In the genomic region with DNA sequence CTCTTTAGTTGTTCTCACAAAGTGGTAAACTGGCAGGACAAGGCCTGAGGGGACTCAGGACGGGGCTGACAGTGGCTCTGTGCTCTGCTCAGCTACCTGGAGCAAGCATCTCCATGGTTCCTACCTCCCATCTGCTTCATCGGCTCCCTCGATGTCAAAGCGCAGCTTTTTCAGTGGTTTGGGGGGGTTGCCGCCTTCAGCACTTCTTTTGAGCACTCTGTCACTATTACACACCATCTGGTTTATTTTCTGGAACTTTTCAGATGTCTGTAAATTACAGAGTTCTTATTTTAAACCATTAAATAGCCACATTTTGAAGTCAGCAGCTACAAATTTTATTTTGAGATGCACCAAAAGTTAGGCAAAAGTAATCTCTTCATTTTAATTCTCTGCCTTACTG, we compare ENCODE assay signal across 24 mouse cellular contexts. TPM values are rescaled to one million over a fixed set of nuclear protein-coding genes. Genes with fewer than 3 reads are reported as not detected.
DNase-seq lines count a peak whose midpoint lies in the region; ATAC-seq and TF ChIP-seq lines count a peak whose summit lies in the region.
"Had no signal": no experiment of that assay in that cellular context is flagged by ENCODE, and none has a peak within 500 bp of the region (broad histone marks: within the 10 kb centered on the region; RNA-seq: fewer than 3 reads in every experiment).

No protein-coding gene starts in this region.

- 59% methylated on average over 5 of the region's 5 CpGs for WGBS in forebrain, embryonic 15.5 days
- WGBS in forebrain, embryonic 11.5 days: 61% methylated on average over 5 of the region's 5 CpGs
- 29% methylated on average over 5 of the region's 5 CpGs for WGBS in limb, embryonic 10.5 days

- DNase-seq in forebrain, embryonic 11.5 days (ENCODE audit: low spot score): no peak
- DNase-seq in layer of hippocampus, adult 9-11 months: peak; percentile 47
- DNase-seq in layer of hippocampus, adult 11-12 months (ENCODE audit: low spot score): no peak
- peak; percentile 40 for DNase-seq in brain, embryonic 14.5 days (ENCODE audit: low read depth)
- DNase-seq in limb, embryonic 10.5 days (ENCODE audit: low spot score): no peak
- DNase-seq: adrenal gland, postnatal 25 days; cerebellum, adult 11 months; cerebellum, postnatal 14 days; kidney, adult 8-10 months; kidney, postnatal 10 days; liver, embryonic 13.5 days; lung, embryonic 14.5 days; lung, postnatal 36 days; right cerebral cortex, postnatal 14 days; spleen, adult 18-20 months; thymus, postnatal 14 days had no signal

- TF ChIP-seq POLR2A in brain, embryonic 14.5 days (IDR thresholded peaks at IDR 0.05; ENCODE audit: borderline replicate concordance, extremely low read depth, insufficient read depth, insufficient read length, poor library complexity, severe bottlenecking): no peak

- no peak for ATAC-seq in forebrain, embryonic 15.5 days (replicated peaks)
- no peak for ATAC-seq in forebrain, embryonic 11.5 days (replicated peaks; ENCODE audit: low FRiP score)
- no peak for ATAC-seq in inflammation-experienced regulatory T-cells, adult 6 months
- ATAC-seq: intestine, embryonic 15.5 days; midbrain, embryonic 13.5 days had no signal

- H3K4me1 ChIP-seq in forebrain, embryonic 15.5 days: peaks cover 8% of the 10 kb centered on the region
- H3K4me1 ChIP-seq in forebrain, embryonic 11.5 days (replicated peaks; ENCODE audit: control insufficient read depth, insufficient read depth, low read length): no peaks in the 10 kb centered on the region
- peaks cover 12% of the 10 kb centered on the region for H3K4me1 ChIP-seq in limb, embryonic 10.5 days
- H3K4me1 ChIP-seq: hindbrain, embryonic 15.5 days; intestine, embryonic 15.5 days; midbrain, embryonic 13.5 days had no signal

- H3K4me2 ChIP-seq in forebrain, embryonic 15.5 days (replicated peaks): no peak overlapping the region
- H3K4me2 ChIP-seq in forebrain, embryonic 11.5 days (ENCODE audit: low read depth, low read length, severe bottlenecking): no peak overlapping the region
- H3K4me2 ChIP-seq: heart, embryonic 11.5 days; hindbrain, embryonic 15.5 days; intestine, embryonic 15.5 days; limb, embryonic 13.5 days; liver, embryonic 13.5 days; lung, embryonic 14.5 days; midbrain, embryonic 13.5 days had no signal

- H3K4me3 ChIP-seq in forebrain, embryonic 15.5 days: no peak overlapping the region
- no peak overlapping the region for H3K4me3 ChIP-seq in forebrain, embryonic 11.5 days (ENCODE audit: low read depth, low read length)
- no peak overlapping the region for H3K4me3 ChIP-seq in limb, embryonic 10.5 days
- H3K4me3 ChIP-seq: hindbrain, embryonic 15.5 days; intestine, embryonic 15.5 days; limb, embryonic 13.5 days; liver, embryonic 13.5 days; megakaryocyte, embryonic 14.5 days; midbrain, embryonic 13.5 days had no signal

- no peaks in the 10 kb centered on the region for H3K9me3 ChIP-seq in forebrain, embryonic 15.5 days
- no peaks in the 10 kb centered on the region; the same call in 1 of the 2 replicates for H3K9me3 ChIP-seq in forebrain, embryonic 11.5 days (ENCODE audit: control insufficient read depth, low read length)
- H3K9me3 ChIP-seq in limb, embryonic 10.5 days (replicated peaks): no peaks in the 10 kb centered on the region
- H3K9me3 ChIP-seq: hindbrain, embryonic 15.5 days; intestine, embryonic 15.5 days; limb, embryonic 13.5 days; liver, embryonic 13.5 days; megakaryocyte, embryonic 14.5 days; midbrain, embryonic 13.5 days had no signal

- no peak overlapping the region for H3K9ac ChIP-seq in forebrain, embryonic 15.5 days (replicated peaks)
- H3K9ac ChIP-seq in forebrain, embryonic 11.5 days (ENCODE audit: low read length): no peak overlapping the region
- H3K9ac ChIP-seq: hindbrain, embryonic 15.5 days; intestine, embryonic 15.5 days; limb, embryonic 13.5 days; liver, embryonic 13.5 days; lung, embryonic 14.5 days; midbrain, embryonic 13.5 days had no signal

- H3K27me3 ChIP-seq in forebrain, embryonic 15.5 days: no peaks in the 10 kb centered on the region
- H3K27me3 ChIP-seq in forebrain, embryonic 11.5 days (ENCODE audit: control insufficient read depth, insufficient read depth, low read length): no peaks in the 10 kb centered on the region
- no peaks in the 10 kb centered on the region for H3K27me3 ChIP-seq in limb, embryonic 10.5 days (ENCODE audit: low read depth, poor library complexity, severe bottlenecking)
- H3K27me3 ChIP-seq: hindbrain, embryonic 15.5 days; intestine, embryonic 15.5 days; limb, embryonic 13.5 days; liver, embryonic 13.5 days; megakaryocyte, embryonic 14.5 days; midbrain, embryonic 13.5 days had no signal

- no peak for TF ChIP-seq CTCF in brain, embryonic 14.5 days (IDR thresholded peaks at IDR 0.05; ENCODE audit: borderline replicate concordance, extremely low read depth, insufficient read depth, insufficient read length)

- peak overlapping the region; percentile 46 for H3K27ac ChIP-seq in forebrain, embryonic 15.5 days (replicated peaks)
- no peak overlapping the region for H3K27ac ChIP-seq in forebrain, embryonic 11.5 days (ENCODE audit: low read depth, low read length)
- peak overlapping the region; percentile 44; the same call in 1 of the 2 replicates for H3K27ac ChIP-seq in limb, embryonic 10.5 days
- H3K27ac ChIP-seq: hindbrain, embryonic 15.5 days; intestine, embryonic 15.5 days; limb, embryonic 13.5 days; liver, embryonic 13.5 days; midbrain, embryonic 13.5 days had no signal

- H3K36me3 ChIP-seq in forebrain, embryonic 15.5 days: peaks cover 19% of the 10 kb centered on the region
- H3K36me3 ChIP-seq in forebrain, embryonic 11.5 days (ENCODE audit: control insufficient read depth, insufficient read depth, low read length): peaks cover 3% of the 10 kb centered on the region; the same call in 1 of the 2 replicates
- H3K36me3 ChIP-seq in limb, embryonic 10.5 days: peaks cover 7% of the 10 kb centered on the region

RNA-seq across cellular contexts. Expression of a gene that starts 38.6 kb away (rescaled TPM):
- 4.9 TPM in 2 replicates for polyA plus RNA-seq in forebrain, embryonic 15.5 days (2015; fragmentation: Nextera tagmentation; extraction: Ambion mirVana)
- 14.2 and 16.5 TPM in 2 replicates for polyA plus RNA-seq in forebrain, embryonic 11.5 days (2014; fragmentation: Nextera tagmentation; extraction: Ambion mirVana)
- 3.6 and 4.2 TPM in 2 replicates for polyA plus RNA-seq in brain, embryonic 14.5 days (2012; rRNA removed)
- polyA plus RNA-seq in limb, embryonic 10.5 days (2016; fragmentation: Nextera tagmentation; extraction: Ambion mirVana): 18.9 and 20.0 TPM in 2 replicates
- polyA plus RNA-seq in inflammation-experienced regulatory T-cells, adult 6 months (2017; shearing (Covaris generic)): 10 to 100 TPM; 49.4 to 59.4 (median 52.7) TPM

Comparison
In these comparisons a context has a peak if more than half of its experiments do, and no peak if none do; other contexts are left out.
1. DNase-seq: peak in layer of hippocampus, adult 9-11 months (single experiment) and brain, embryonic 14.5 days (single experiment); none in forebrain, embryonic 11.5 days (single experiment), layer of hippocampus, adult 11-12 months (single experiment) and limb, embryonic 10.5 days (single experiment).